Mouse (Mus musculus) heart, postnatal 25 days (tissue): ENCODE data around the gene 5330417H12Rik. TPM values are rescaled to one million over a fixed set of nuclear protein-coding genes. Genes with fewer than 3 reads are reported as not detected.

Source experiments
- DNase-seq: peaks from one replicate; pipeline ENCODE4 v3.0.0; 2022; ENCODE audit warnings: low spot score
- intact Hi-C: fragments of 180-260 bp; cut with DNase I; formaldehyde crosslinking; loops from one replicate; pipeline ENCODE4 v1.15.1; 2025
- total RNA-seq, 2 experiments: library from RNA; stranded (reverse); gene quantifications; 2 replicates each; pipeline ENCODE4 v1.2.3; 2021

The 5330417H12Rik gene
- total RNA-seq, 2 experiments from 2014 or later = not detected

- DNase-seq = no peak
- intact Hi-C loops = no loop called here
Observed at GRCm38 (mm10) chr7:107574276-107574675, 50.7 kb downstream of the 5330417H12Rik start.

Other genes with a start within 250 kb of the 5330417H12Rik start
- gene Olfml1, start 57.7 kb downstream of the 5330417H12Rik start, total RNA-seq = 1 to 10 TPM; 5.2 to 5.4 TPM
- 10 to 100 TPM; 20.4 to 20.9 TPM for gene Ppfibp2, start 30.0 kb downstream of the 5330417H12Rik start, total RNA-seq
- not detected for gene Cyb5r2, start 132.9 kb upstream of the 5330417H12Rik start, total RNA-seq
- gene Ovch2, start 176.0 kb upstream of the 5330417H12Rik start, total RNA-seq = not detected
- not detected for gene Olfr467, start 187.1 kb upstream of the 5330417H12Rik start, total RNA-seq
- not detected for gene Olfr469, start 200.4 kb upstream of the 5330417H12Rik start, total RNA-seq
- gene Olfr470, start 222.3 kb upstream of the 5330417H12Rik start, total RNA-seq = not detected